Mouse (Mus musculus) neural tube, embryonic 11.5 days (tissue): ENCODE data around the gene Inca1. TPM values are rescaled to one million over a fixed set of nuclear protein-coding genes. Genes with fewer than 3 reads are reported as not detected.

Source experiments
- ATAC-seq: fragments of 200-750 bp; cut with Nextera tagmentation; 2 replicates; pipeline ENCODE4 v1.8.0; 2017; ENCODE audit warnings: moderate number of reproducible peaks, mild to moderate bottlenecking, moderate TSS enrichment, moderate library complexity; ENCODE audit not compliant: insufficient read depth, low FRiP score, low TSS enrichment
- DNase-seq: peaks from one replicate; pipeline ENCODE4 v3.0.0-alpha.2; 2015; ENCODE audit warnings: low spot score
- H3K27ac ChIP-seq: fragments of 300-500 bp; sonication (generic); 2 replicates; pipeline ENCODE4 v1.5.1; 2014; ENCODE audit warnings: low read depth, mild to moderate bottlenecking, low read length
- H3K27me3 ChIP-seq: fragments of 300-500 bp; sonication (generic); 2 replicates; pipeline ENCODE4 v1.6.1; 2014; ENCODE audit warnings: mild to moderate bottlenecking, low read length, mixed read lengths; ENCODE audit not compliant: control insufficient read depth, insufficient read depth
- H3K36me3 ChIP-seq: fragments of 300-500 bp; sonication (generic); 2 replicates; pipeline ENCODE4 v1.6.1; 2014; ENCODE audit warnings: mild to moderate bottlenecking, low read length, moderate library complexity, mixed read lengths; ENCODE audit not compliant: control insufficient read depth, insufficient read depth
- H3K4me1 ChIP-seq: fragments of 300-500 bp; sonication (generic); 2 replicates; pipeline ENCODE4 v1.6.1; 2014; ENCODE audit warnings: low read length, mixed read lengths; ENCODE audit not compliant: control insufficient read depth, insufficient read depth
- H3K4me2 ChIP-seq: fragments of 300-500 bp; sonication (generic); 2 replicates; pipeline ENCODE4 v1.6.1; 2014; ENCODE audit warnings: low read depth, mild to moderate bottlenecking, moderate library complexity
- H3K4me3 ChIP-seq: fragments of 300-500 bp; sonication (generic); 2 replicates; pipeline ENCODE4 v1.5.1; 2014; ENCODE audit warnings: low read depth, low read length
- H3K9ac ChIP-seq: fragments of 300-500 bp; sonication (generic); 2 replicates; pipeline ENCODE4 v1.6.1; 2014; ENCODE audit warnings: mild to moderate bottlenecking, low read length
- H3K9me3 ChIP-seq: fragments of 300-500 bp; sonication (generic); 2 replicates; pipeline ENCODE4 v1.6.1; 2016; ENCODE audit warnings: low read length; ENCODE audit not compliant: control insufficient read depth
- WGBS: fragments of 180-500 bp; shearing (Covaris S2); extraction: QIAGEN DNeasy Blood & Tissue Kit; methylation state at CpG from one replicate; pipeline ENCODE4 v1.1.7; 2014; 5-methylcytosine and 5-hydroxymethylcytosine counted together
- microRNA-seq: library from miRNA; unstranded; fragments of <30 nt; microRNA quantifications from one replicate; pipeline ENCODE4, GENCODE M21; 2016
- polyA plus RNA-seq: library from polyadenylated mRNA; unstranded; fragments of >200 nt; fragmentation: Nextera tagmentation; extraction: Ambion mirVana; gene quantifications from 2 replicates; pipeline ENCODE4 v1.2.1, GENCODE M21; 2014

Inca1 gene
- polyA plus RNA-seq, 1 experiment from 2014 or later: 0.86 TPM

- Histone ChIP-seq H3K36me3 (peaks cover 10% of the 10 kb centered on the region), H3K9me3 (no peaks in the 10 kb centered on the region), H3K4me1 (peaks cover 13% of the 10 kb centered on the region), H3K9ac (no peak overlapping the region), H3K27ac (no peak overlapping the region), H3K27me3 (no peaks in the 10 kb centered on the region), H3K4me3 (no peak overlapping the region), H3K4me2 (no peak overlapping the region)
- WGBS: 96% methylated on average over 8 of the region's 8 CpGs
- DNase-seq (no peak), ATAC-seq (no peak)
These were observed 55.3 kb downstream of the Inca1 start for GRCm38 (mm10) chr11:70644564-70645103.

- 94% methylated on average over 6 of the region's 6 CpGs for WGBS
- ATAC-seq (no peak), DNase-seq (no peak)
- H3K4me2 ChIP-seq: no peak overlapping the region
- no peaks in the 10 kb centered on the region for H3K9me3 ChIP-seq
- no peak overlapping the region for H3K4me3 ChIP-seq
- H3K36me3 ChIP-seq: peaks cover 9% of the 10 kb centered on the region; the same call in 1 of the 2 replicates
- no peaks in the 10 kb centered on the region for H3K27me3 ChIP-seq
- no peak overlapping the region for H3K27ac ChIP-seq
- peaks cover 9% of the 10 kb centered on the region for H3K4me1 ChIP-seq
- no peak overlapping the region for H3K9ac ChIP-seq
These were observed 56.9 kb downstream of the Inca1 start for GRCm38 (mm10) chr11:70643051-70643450.

- 90% methylated on average over 7 of the region's 7 CpGs for WGBS
- no peak overlapping the region for H3K9ac ChIP-seq
- no peaks in the 10 kb centered on the region for H3K27me3 ChIP-seq
- H3K4me1 ChIP-seq: peaks cover 4% of the 10 kb centered on the region
- H3K4me2 ChIP-seq: no peak overlapping the region
- no peak overlapping the region for H3K27ac ChIP-seq
- H3K4me3 ChIP-seq: no peak overlapping the region
- no peaks in the 10 kb centered on the region for H3K9me3 ChIP-seq
- H3K36me3 ChIP-seq: peaks cover 9% of the 10 kb centered on the region; the same call in 1 of the 2 replicates
- DNase-seq (no peak), ATAC-seq (no peak)
These were observed 58.7 kb downstream of the Inca1 start for GRCm38 (mm10) chr11:70641241-70641640.

GRCm38 (mm10) chr11:70639976-70640375, 60.0 kb downstream of the Inca1 start:
- DNase-seq (no peak), ATAC-seq (no peak)
- Histone ChIP-seq H3K9me3 (no peaks in the 10 kb centered on the region), H3K4me2 (no peak overlapping the region), H3K27ac (no peak overlapping the region), H3K4me1 (no peaks in the 10 kb centered on the region), H3K4me3 (no peak overlapping the region), H3K27me3 (no peaks in the 10 kb centered on the region), H3K9ac (no peak overlapping the region), H3K36me3 (peaks cover 7% of the 10 kb centered on the region; the same call in 1 of the 2 replicates)
- 84% methylated on average over 8 of the region's 8 CpGs for WGBS

GRCm38 (mm10) chr11:70638714-70639278, 61.2 kb downstream of the Inca1 start, which contains the start of gene Gp1ba:
Gene Gp1ba (plus strand): TSS chr11:70639122.
- 49% methylated on average over 5 of the region's 5 CpGs for WGBS
- no peak within 1 kb of the TSS for H3K4me3 ChIP-seq
- no peak within 1 kb of the TSS for H3K4me2 ChIP-seq
- no peaks in the 10 kb centered on the region for H3K9me3 ChIP-seq
- H3K9ac ChIP-seq: no peak within 1 kb of the TSS
- ATAC-seq: no peak
- no peak for DNase-seq
- H3K36me3 ChIP-seq: no peaks in the 10 kb centered on the region
- no peaks in the 10 kb centered on the region for H3K27me3 ChIP-seq
- no peak within 1 kb of the TSS for H3K27ac ChIP-seq
- H3K4me1 ChIP-seq: no peaks in the 10 kb centered on the region

Small RNAs within 50 kb of the gene (microRNA-seq; reads per million reads assigned to microRNA genes)
- not detected for gene Mir6925

Other genes with a start within 250 kb of the Inca1 start
- 39.1 and 41.6 TPM in 2 replicates for gene Med11, start 248.2 kb downstream of the Inca1 start, polyA plus RNA-seq
- gene Zmynd15, start 240.7 kb downstream of the Inca1 start, polyA plus RNA-seq: 0.19 TPM in 1 of 2 replicates, not detected in the other
- gene Cxcl16, start 240.2 kb downstream of the Inca1 start, polyA plus RNA-seq: 0.84 and 0.93 TPM in 2 replicates
- not detected in 2 replicates for gene Tm4sf5, start 194.9 kb downstream of the Inca1 start, polyA plus RNA-seq
- gene Vmo1, start 185.5 kb downstream of the Inca1 start, polyA plus RNA-seq: 0.39 TPM in 1 of 2 replicates, not detected in the other
- gene Gltpd2, start 181.0 kb downstream of the Inca1 start, polyA plus RNA-seq: 0.20 TPM in 1 of 2 replicates, not detected in the other
- 898 and 923 TPM in 2 replicates for gene Psmb6, start 174.8 kb downstream of the Inca1 start, polyA plus RNA-seq
- not detected in 2 replicates for gene Gm40193, start 167.2 kb downstream of the Inca1 start, polyA plus RNA-seq
- 2.9 and 4.0 TPM in 2 replicates for gene Pld2, start 160.1 kb downstream of the Inca1 start, polyA plus RNA-seq
- 15.0 and 16.0 TPM in 2 replicates for gene Mink1, start 137.3 kb downstream of the Inca1 start, polyA plus RNA-seq
- gene 4930544D05Rik, start 84.3 kb downstream of the Inca1 start, polyA plus RNA-seq: not detected in 2 replicates
- 0.41 TPM in 1 of 2 replicates, not detected in the other for gene Chrne, start 80.9 kb downstream of the Inca1 start, polyA plus RNA-seq
- gene Gp1ba, start 61.0 kb downstream of the Inca1 start, polyA plus RNA-seq: 1.3 and 1.6 TPM in 2 replicates
- gene Rnf167, start 52.9 kb downstream of the Inca1 start, polyA plus RNA-seq: 86.4 and 92.9 TPM in 2 replicates
- gene Slc25a11, start 52.7 kb downstream of the Inca1 start, polyA plus RNA-seq: 142 and 146 TPM in 2 replicates
- 1,399 and 1,464 TPM in 2 replicates for gene Pfn1, start 45.5 kb downstream of the Inca1 start, polyA plus RNA-seq
- 39.3 and 48.9 TPM in 2 replicates for gene Eno3, start 43.0 kb downstream of the Inca1 start, polyA plus RNA-seq
- 146 and 152 TPM in 2 replicates for gene Spag7, start 30.7 kb downstream of the Inca1 start, polyA plus RNA-seq
- gene Camta2, start 12.1 kb downstream of the Inca1 start, polyA plus RNA-seq: 10.7 and 10.8 TPM in 2 replicates
- 5.4 and 6.5 TPM in 2 replicates for gene Kif1c, start 393 bp upstream of the Inca1 start, polyA plus RNA-seq
- 9.9 and 10.6 TPM in 2 replicates for gene Zfp3, start 64.1 kb upstream of the Inca1 start, polyA plus RNA-seq
- gene Scimp, start 112.4 kb upstream of the Inca1 start, polyA plus RNA-seq: 0.29 TPM in 1 of 2 replicates, not detected in the other
- gene Rabep1, start 144.6 kb upstream of the Inca1 start, polyA plus RNA-seq: 39.3 and 40.7 TPM in 2 replicates